Mouse (Mus musculus) hindbrain, embryonic 16.5 days (tissue): ENCODE results near the gene Fbxo9. TPM values are rescaled to one million over a fixed set of nuclear protein-coding genes. Genes with fewer than 3 reads are reported as not detected.

Source experiments
- ATAC-seq: fragments of 200-750 bp; cut with Nextera tagmentation; 2 replicates; pipeline ENCODE4 v1.8.0; 2017; ENCODE audit warnings: moderate TSS enrichment, moderate library complexity
- H3K27ac ChIP-seq: fragments of 300-500 bp; sonication (generic); 2 replicates; pipeline ENCODE4 v1.5.1; 2014; ENCODE audit warnings: low read depth, mild to moderate bottlenecking, control low read depth, low read length, moderate library complexity
- H3K27me3 ChIP-seq: fragments of 300-500 bp; sonication (generic); replicated peaks from 2 replicates; pipeline ENCODE4 v1.6.1; 2014; ENCODE audit warnings: low read length; ENCODE audit not compliant: control insufficient read depth, insufficient read depth
- H3K36me3 ChIP-seq: fragments of 300-500 bp; sonication (generic); 2 replicates; pipeline ENCODE4 v1.6.1; 2014; ENCODE audit warnings: mild to moderate bottlenecking, low read length, moderate library complexity, mixed read lengths; ENCODE audit not compliant: control insufficient read depth, insufficient read depth
- H3K4me1 ChIP-seq: fragments of 300-500 bp; sonication (generic); 2 replicates; pipeline ENCODE4 v1.6.1; 2014; ENCODE audit warnings: low read depth, low read length; ENCODE audit not compliant: control insufficient read depth, insufficient read depth
- H3K4me2 ChIP-seq: fragments of 300-500 bp; sonication (generic); 2 replicates; pipeline ENCODE4 v1.6.1; 2014; ENCODE audit warnings: mild to moderate bottlenecking, low read length, control low read depth, moderate library complexity
- H3K4me3 ChIP-seq: fragments of 300-500 bp; sonication (generic); 2 replicates; pipeline ENCODE4 v1.5.1; 2014; ENCODE audit warnings: mild to moderate bottlenecking, low read length, control low read depth, moderate library complexity
- H3K9ac ChIP-seq: fragments of 300-500 bp; sonication (generic); 2 replicates; pipeline ENCODE4 v1.6.1; 2014; ENCODE audit warnings: low read depth, mild to moderate bottlenecking, control low read depth, low read length, moderate library complexity
- H3K9me3 ChIP-seq: fragments of 300-500 bp; sonication (generic); 2 replicates; pipeline ENCODE4 v1.6.1; 2014; ENCODE audit warnings: mild to moderate bottlenecking, low read length, moderate library complexity; ENCODE audit not compliant: control insufficient read depth
- WGBS: fragments of 180-500 bp; shearing (Covaris S2); extraction: QIAGEN DNeasy Blood & Tissue Kit; methylation state at CpG from one replicate; pipeline ENCODE4 v1.1.7; 2014; 5-methylcytosine and 5-hydroxymethylcytosine counted together
- polyA plus RNA-seq: library from polyadenylated mRNA; unstranded; fragments of >200 nt; fragmentation: Nextera tagmentation; extraction: Ambion mirVana; gene quantifications from 2 replicates; pipeline ENCODE4 v1.2.1, GENCODE M21; 2015

Fbxo9 gene
- polyA plus RNA-seq, 1 experiment from 2014 or later, result 88.4 TPM

DNA sequence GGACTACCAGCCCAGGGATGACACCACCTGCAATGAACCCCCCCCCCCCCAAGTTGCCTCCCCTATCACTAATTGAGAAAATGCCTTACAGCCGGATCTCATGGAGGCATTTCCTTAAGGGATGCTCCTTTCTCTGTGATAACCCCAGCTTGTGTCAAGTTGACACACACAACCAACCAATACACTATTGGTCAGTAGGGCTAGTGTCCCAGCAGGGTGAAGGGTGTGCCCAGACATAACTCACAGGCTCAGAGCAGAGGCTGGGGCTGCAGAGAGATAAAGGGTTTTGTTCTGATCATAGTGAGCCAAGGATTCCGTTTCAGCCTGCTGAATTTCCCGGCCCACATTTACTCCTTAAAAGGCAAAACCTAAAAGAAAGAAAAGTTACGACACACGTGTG, 38.4 kb downstream of the Fbxo9 start:
- H3K27ac ChIP-seq, result no peak overlapping the region
- WGBS, result 75% methylated on average over 5 of the region's 5 CpGs
- no peaks in the 10 kb centered on the region for H3K36me3 ChIP-seq
- ATAC-seq, result no peak
- no peaks in the 10 kb centered on the region for H3K27me3 ChIP-seq
- no peak overlapping the region for H3K4me3 ChIP-seq
- no peaks in the 10 kb centered on the region for H3K4me1 ChIP-seq
- no peak overlapping the region for H3K9ac ChIP-seq
- no peaks in the 10 kb centered on the region for H3K9me3 ChIP-seq
- H3K4me2 ChIP-seq, result no peak overlapping the region

DNA sequence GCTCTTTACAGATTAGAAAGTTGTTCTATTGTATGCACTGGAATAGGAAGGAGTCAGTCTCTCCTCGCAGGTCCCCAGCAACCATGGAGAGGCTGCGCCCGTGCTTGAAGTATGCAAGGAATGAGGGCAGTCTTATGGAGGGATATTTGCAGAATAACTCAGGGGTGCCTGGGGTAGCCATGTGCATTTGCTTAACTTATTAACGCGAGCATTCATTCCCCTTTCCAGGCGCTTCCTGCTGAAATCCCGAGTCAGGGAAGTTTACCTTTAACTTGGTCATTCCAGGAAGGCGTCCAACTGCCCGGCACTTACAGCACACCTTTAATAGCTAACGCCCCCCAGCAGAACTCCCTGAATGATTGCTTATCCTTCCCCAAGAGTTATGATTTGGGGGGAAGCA, 44.7 kb downstream of the Fbxo9 start:
- no peak overlapping the region for H3K27ac ChIP-seq
- WGBS, result 70% methylated on average over 10 of the region's 10 CpGs
- ATAC-seq, result no peak

DNA sequence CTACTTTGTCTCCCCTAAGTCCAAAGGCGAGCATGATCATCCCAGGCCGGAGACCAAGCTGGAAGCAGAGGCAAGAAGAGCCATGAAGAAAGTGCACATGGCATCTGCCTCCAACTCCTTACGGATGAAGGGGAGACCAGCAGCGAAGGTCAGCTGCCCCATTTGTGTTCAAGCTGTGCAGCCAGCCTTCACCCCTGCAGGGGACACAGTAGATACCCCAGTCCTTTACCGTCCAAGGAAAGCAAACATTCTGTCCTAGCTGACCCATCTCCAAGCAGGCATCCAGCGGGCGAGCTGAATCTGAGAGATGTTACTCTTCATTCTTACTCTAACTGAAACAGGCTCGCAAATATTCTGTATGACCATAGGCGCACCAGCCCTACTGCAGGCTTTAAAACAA, 46.5 kb downstream of the Fbxo9 start:
- no peaks in the 10 kb centered on the region for H3K9me3 ChIP-seq
- no peaks in the 10 kb centered on the region for H3K4me1 ChIP-seq
- no peak for ATAC-seq
- H3K4me2 ChIP-seq, result no peak overlapping the region
- H3K27ac ChIP-seq, result no peak overlapping the region
- 82% methylated on average over 9 of the region's 9 CpGs for WGBS
- H3K4me3 ChIP-seq, result no peak overlapping the region
- H3K27me3 ChIP-seq, result no peaks in the 10 kb centered on the region
- H3K9ac ChIP-seq, result no peak overlapping the region
- no peaks in the 10 kb centered on the region for H3K36me3 ChIP-seq

More for the DNA sequence above, 44.7 kb downstream of the Fbxo9 start:
- no peaks in the 10 kb centered on the region for H3K27me3 ChIP-seq
- H3K9ac ChIP-seq, result no peak overlapping the region
- H3K4me1 ChIP-seq, result no peaks in the 10 kb centered on the region
- H3K4me2 ChIP-seq, result no peak overlapping the region
- H3K36me3 ChIP-seq, result no peaks in the 10 kb centered on the region
- no peaks in the 10 kb centered on the region for H3K9me3 ChIP-seq
- no peak overlapping the region for H3K4me3 ChIP-seq

DNA sequence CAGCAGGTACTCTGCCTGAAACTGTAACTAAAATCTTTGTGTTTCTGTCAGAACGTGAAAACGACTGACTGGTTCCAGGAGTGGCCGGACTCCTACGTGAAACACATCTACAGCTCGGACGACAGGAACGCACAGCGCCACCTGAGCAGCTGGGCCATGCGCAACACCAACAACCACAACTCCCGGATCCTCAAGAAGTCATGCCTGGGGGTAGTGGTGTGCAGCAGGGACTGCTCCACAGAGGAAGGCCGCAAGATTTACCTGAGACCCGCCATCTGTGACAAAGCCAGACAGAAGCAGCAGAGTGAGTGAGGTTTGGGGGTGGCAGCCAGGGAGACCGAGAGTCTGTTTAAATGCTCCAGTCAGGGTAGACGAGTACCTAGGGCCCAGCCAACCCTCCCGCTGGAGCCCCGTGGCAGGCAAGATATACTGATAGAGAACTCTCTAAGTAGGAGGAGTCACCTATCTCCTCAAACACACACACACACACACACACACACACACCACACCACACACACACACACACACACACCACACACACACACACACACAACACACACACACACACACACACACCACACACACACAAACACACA, 49.2 kb downstream of the Fbxo9 start:
- H3K36me3 ChIP-seq, result no peaks in the 10 kb centered on the region
- 83% methylated on average over 16 of the region's 16 CpGs for WGBS
- H3K4me3 ChIP-seq, result no peak overlapping the region
- H3K4me2 ChIP-seq, result no peak overlapping the region
- ATAC-seq, result no peak
- no peaks in the 10 kb centered on the region for H3K27me3 ChIP-seq
- no peaks in the 10 kb centered on the region for H3K9me3 ChIP-seq
- H3K4me1 ChIP-seq, result no peaks in the 10 kb centered on the region
- no peak overlapping the region for H3K27ac ChIP-seq
- H3K9ac ChIP-seq, result no peak overlapping the region

DNA sequence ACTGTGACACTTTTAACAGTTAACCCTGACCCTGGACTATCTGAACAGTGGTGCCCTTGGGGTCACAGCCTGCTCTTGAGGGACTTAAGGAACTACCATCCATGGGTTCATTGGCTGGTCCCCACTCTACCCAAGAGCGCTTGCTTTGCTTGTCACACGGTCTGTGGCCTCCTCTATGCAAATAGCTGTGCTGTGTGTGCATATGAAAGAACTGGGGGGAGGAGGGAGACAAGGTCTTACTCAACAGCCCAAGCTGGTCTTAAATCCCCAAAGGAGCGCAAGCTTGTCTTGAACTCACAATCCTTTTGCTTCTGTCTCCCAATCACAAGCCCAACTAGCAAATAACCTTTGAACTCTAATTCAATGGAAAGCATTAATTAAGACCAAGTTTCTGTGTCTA, 54.6 kb downstream of the Fbxo9 start:
- no peak overlapping the region for H3K4me3 ChIP-seq
- H3K36me3 ChIP-seq, result no peaks in the 10 kb centered on the region
- H3K9ac ChIP-seq, result no peak overlapping the region
- no peaks in the 10 kb centered on the region for H3K4me1 ChIP-seq
- H3K9me3 ChIP-seq, result no peaks in the 10 kb centered on the region
- H3K4me2 ChIP-seq, result no peak overlapping the region
- no peak overlapping the region for H3K27ac ChIP-seq
- H3K27me3 ChIP-seq, result no peaks in the 10 kb centered on the region
- WGBS, result 82% methylated on average over 3 of the region's 3 CpGs
- ATAC-seq, result no peak

DNA sequence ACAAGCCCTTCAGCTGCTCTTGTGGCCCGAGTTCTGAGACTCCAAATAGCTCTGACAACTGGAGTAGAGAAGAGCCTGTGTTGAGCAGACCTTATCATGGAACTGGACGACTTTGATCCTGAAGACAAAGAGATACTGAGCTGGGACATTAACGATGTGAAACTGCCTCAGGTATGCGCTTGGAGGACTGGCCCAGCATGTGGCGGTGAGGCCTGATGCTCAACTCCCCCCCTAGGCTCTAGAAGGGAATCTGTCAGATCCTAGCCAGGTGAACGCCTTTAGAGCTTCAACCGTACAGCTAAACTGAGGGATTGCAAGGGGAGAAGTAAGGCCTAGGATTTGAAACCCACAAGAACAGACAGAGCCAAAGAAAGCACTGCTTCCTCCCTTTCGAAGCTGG, 55.0 kb downstream of the Fbxo9 start:
- Histone ChIP-seq H3K9me3 (no peaks in the 10 kb centered on the region), H3K4me3 (no peak overlapping the region), H3K27me3 (no peaks in the 10 kb centered on the region), H3K36me3 (no peaks in the 10 kb centered on the region), H3K27ac (no peak overlapping the region), H3K9ac (no peak overlapping the region), H3K4me2 (no peak overlapping the region), H3K4me1 (no peaks in the 10 kb centered on the region)
- ATAC-seq, result no peak
- 80% methylated on average over 8 of the region's 8 CpGs for WGBS

DNA sequence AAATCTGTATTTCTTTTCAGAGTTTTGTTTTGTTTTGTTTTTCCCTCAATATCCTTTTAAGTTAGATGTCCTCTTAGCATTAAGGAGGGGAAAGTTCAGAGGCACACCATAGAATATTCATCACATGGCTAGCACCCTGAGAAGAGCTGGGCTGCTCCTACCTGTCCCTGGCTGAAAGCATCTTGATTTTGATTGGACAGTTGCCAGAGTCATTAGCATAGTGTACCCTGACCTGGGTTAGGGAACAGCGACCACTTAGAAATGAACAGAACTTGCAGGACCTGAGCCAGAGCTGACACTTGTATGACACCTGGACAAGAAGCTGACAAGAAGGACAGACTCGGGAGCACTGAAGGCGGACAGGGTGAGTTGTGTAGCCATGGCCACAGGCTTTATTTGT, 57.2 kb downstream of the Fbxo9 start, which contains the start of gene Gcm1:
Gcm1 (plus strand) TSS at position 248 of the 400 bp plus-strand sequence.
- H3K9ac ChIP-seq, result no peak within 1 kb of the TSS
- H3K4me1 ChIP-seq, result no peaks in the 10 kb centered on the region
- WGBS, result 55% methylated on average over 3 of the region's 3 CpGs
- no peak for ATAC-seq
- no peak within 1 kb of the TSS for H3K27ac ChIP-seq
- H3K27me3 ChIP-seq, result no peaks in the 10 kb centered on the region
- H3K36me3 ChIP-seq, result no peaks in the 10 kb centered on the region
- H3K9me3 ChIP-seq, result no peaks in the 10 kb centered on the region
- H3K4me2 ChIP-seq, result no peak within 1 kb of the TSS
- no peak within 1 kb of the TSS for H3K4me3 ChIP-seq

DNA sequence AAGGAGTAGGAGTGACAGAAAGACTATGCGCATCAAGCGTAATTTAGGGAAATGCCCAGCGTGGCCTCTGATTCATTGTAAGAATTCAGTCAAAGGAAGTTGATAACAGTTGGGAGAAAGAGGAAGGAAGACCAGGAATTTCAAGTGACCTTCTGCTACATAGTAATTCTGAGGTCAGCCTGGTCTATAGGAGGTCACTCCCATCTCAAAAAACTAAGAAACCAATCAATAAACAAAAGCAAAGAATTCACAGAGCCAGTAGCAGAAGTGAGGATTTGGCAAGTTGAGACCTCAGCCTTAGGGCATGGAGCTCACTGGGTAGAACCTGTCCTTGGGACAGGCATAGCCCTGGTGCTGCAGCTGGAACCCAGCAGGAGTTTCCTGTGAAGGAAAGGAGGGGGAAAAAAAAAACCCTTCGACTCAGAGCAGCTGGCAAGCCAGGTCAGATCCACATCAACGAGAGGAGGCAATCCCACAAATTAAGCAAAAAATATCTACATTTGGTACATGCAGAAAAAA, 58.4 kb downstream of the Fbxo9 start:
- no peak overlapping the region for H3K27ac ChIP-seq
- no peaks in the 10 kb centered on the region for H3K9me3 ChIP-seq
- H3K4me2 ChIP-seq, result no peak overlapping the region
- H3K4me1 ChIP-seq, result no peaks in the 10 kb centered on the region
- H3K9ac ChIP-seq, result no peak overlapping the region
- H3K4me3 ChIP-seq, result no peak overlapping the region
- no peak for ATAC-seq
- H3K27me3 ChIP-seq, result no peaks in the 10 kb centered on the region
- WGBS, result 50% methylated on average over 5 of the region's 5 CpGs
- H3K36me3 ChIP-seq, result no peaks in the 10 kb centered on the region

DNA sequence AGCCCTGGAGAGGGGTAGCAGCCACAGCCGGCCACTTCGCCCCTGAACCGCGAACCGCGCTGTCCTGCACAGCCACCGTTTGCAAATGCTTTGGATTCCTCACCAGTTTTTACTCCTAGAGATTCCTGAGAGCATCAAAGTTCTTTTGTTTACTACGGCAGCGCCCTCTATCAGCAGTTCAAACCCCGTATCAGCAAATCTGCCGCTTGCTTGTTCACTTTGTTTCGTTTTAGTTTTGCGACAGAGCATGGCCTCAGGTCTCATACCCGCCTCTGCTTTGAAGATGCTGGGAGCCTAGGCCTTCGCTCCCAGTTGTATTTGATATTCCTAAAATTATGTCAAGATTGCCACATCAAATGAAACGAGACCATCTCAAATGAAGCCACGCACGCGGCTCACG, 62.1 kb downstream of the Fbxo9 start:
- WGBS, result 52% methylated on average over 20 of the region's 20 CpGs
- H3K4me1 ChIP-seq, result no peaks in the 10 kb centered on the region
- H3K9ac ChIP-seq, result no peak overlapping the region
- no peaks in the 10 kb centered on the region for H3K27me3 ChIP-seq
- no peaks in the 10 kb centered on the region for H3K9me3 ChIP-seq
- no peak overlapping the region for H3K27ac ChIP-seq
- H3K4me3 ChIP-seq, result no peak overlapping the region
- no peak for ATAC-seq
- H3K36me3 ChIP-seq, result no peaks in the 10 kb centered on the region
- H3K4me2 ChIP-seq, result no peak overlapping the region
